Mouse (Mus musculus) liver, adult 2 months (tissue): Measurements from ENCODE around the gene Gm9736.
A peak's percentile ranks its signal among the peaks of the same experiment; 100 is the strongest.
"Not testable (repeated sequence)": the region's sequence is repeated elsewhere in the genome, so short reads cannot be mapped to it uniquely, and the experiment has no call there.

Experiments used
- CTCF ChIP-seq: fragments of 200-500 bp; IDR thresholded peaks from 2 replicates; pipeline ENCODE4 v1.5.1; 2011; ENCODE audit warnings: low read depth, low read length, control low read depth
- POLR2A ChIP-seq: fragments of 200-500 bp; IDR thresholded peaks from 2 replicates; pipeline ENCODE4 v1.6.1; 2011; ENCODE audit warnings: low read length, control low read depth; ENCODE audit not compliant: insufficient read depth; ENCODE audit errors: extremely low read depth

DNA sequence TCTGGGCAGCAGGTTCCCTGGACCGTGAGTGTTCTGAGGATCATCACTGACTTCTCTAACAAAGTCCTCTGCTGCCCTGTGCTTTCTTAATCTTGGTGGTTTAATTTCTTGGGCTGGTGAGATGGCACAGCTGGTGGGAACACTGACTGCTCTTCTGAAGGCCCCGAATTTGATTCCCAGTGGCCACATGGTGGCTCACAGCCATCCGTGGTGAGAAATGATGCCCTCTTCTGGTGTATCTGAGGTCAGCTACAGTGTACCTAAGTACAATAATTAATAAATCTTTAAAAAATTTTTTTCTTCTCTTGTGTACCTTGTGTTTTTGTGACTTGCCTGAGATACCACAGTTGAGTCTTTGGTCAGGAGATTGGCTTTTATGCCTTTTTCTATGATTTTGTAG, 1.2 kb upstream of the Gm9736 start:
- TF ChIP-seq CTCF = peak; percentile 20; the same call in 1 of the 2 replicates
- not testable (repeated sequence) for TF ChIP-seq POLR2A
